Mouse (Mus musculus): ENCODE results near the gene Stk38. TPM values are rescaled to one million over a fixed set of nuclear protein-coding genes. Genes with fewer than 3 reads are reported as not detected.

The Stk38 gene
- total and polyA plus RNA-seq, 3 experiments: 14.4 to 290 (median 49.3) TPM

DNA sequence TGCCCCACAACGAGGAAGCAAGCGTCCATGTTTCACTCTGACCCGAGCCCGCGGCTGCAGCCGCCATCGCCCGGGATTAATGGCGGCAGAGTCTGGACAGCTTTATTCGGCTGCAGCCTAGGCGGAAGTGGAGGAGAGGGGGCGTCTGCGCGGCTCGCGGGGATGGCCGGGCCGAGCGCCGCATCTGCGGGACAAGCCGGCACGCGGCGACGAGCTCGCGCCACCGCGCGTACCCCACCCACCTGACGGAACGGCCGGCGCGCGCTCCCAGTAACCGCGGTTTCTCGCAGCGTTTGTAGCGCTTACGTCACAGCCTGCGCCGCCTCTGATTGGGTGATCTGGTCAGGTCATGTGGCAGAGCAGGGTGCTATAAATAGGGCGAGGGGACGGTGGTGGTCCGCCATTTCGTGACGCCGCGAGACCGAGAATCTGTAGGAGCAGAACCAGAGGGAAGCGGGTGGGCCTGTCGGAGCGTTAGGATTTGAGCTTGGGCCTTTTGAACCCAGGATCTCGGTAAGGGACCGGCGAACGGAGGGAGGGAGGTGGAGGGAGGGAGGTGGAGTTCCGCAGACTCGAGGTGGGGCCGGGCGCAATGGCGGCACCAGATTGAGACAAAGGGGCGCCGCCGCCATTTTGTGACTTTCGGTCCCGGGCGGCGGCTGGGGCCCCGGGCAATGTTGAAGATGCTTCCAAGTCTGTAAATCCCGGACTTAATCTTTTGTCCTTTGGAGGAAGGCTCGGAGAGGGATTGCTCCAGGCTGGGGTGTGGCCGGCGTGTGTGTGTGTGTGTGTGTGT, 24.7 kb upstream of the Stk38 start, which contains the start of gene Srsf3:
Srsf3 (plus strand) TSS at position 355 of the 796 bp plus-strand sequence.
- Histone ChIP-seq H3K36me3 (ENCODE audit: control insufficient read depth in 1 of 2, insufficient read depth in 2 of 2, low read length in 2 of 2) (peaks cover 26 to 27% of the 10 kb centered on the region in 2 experiments), H3K79me2 (ENCODE audit: control insufficient read depth, insufficient read depth, low read length, poor library complexity) (peaks cover 54% of the 10 kb centered on the region), H3K27ac (ENCODE audit: control insufficient read depth, low read depth, low read length) (peak within 1 kb of the TSS; percentile 98), H3K4me3 (ENCODE audit: control insufficient read depth in 1 of 2, insufficient read depth in 1 of 2, low read depth in 2 of 2, low read length in 2 of 2) (peak within 1 kb of the TSS; percentile 83 to 99), H3K9ac (ENCODE audit: control insufficient read depth, low read depth, low read length, poor library complexity, severe bottlenecking) (peak within 1 kb of the TSS; percentile 100), H3K4me1 (ENCODE audit: control insufficient read depth in 1 of 2, insufficient read depth in 2 of 2, low read length in 2 of 2) (peaks cover 5 to 11% of the 10 kb centered on the region in 2 experiments; a peak in 3 of 4 replicates), H3K27me3 (ENCODE audit: control insufficient read depth in 1 of 2, insufficient read depth in 2 of 2, low read length in 2 of 2) (no peaks in the 10 kb centered on the region), H3K9me3 (replicated peaks; ENCODE audit: insufficient read depth, low read length) (no peaks in the 10 kb centered on the region)
- DNase-seq (ENCODE audit: low read depth, low spot score): peak; percentile 99
- TF ChIP-seq UBTF (IDR thresholded peaks at IDR 0.05; ENCODE audit: borderline replicate concordance, insufficient read depth, low read depth, low read length): 0 out of 2 replicates have a peak, but pooled peaks have one; percentile 78
- TF ChIP-seq ZKSCAN1 (IDR thresholded peaks at IDR 0.05; ENCODE audit: low read depth, low read length): no peak
- TF ChIP-seq RAD21 (IDR thresholded peaks at IDR 0.05; ENCODE audit: low read depth, low read length): no peak
- TF ChIP-seq RCOR1 (IDR thresholded peaks at IDR 0.05; ENCODE audit: low read depth, low read length): 0 out of 2 replicates have a peak, but pooled peaks have one; percentile 36
- no peak for TF ChIP-seq MYB (IDR thresholded peaks at IDR 0.05; ENCODE audit: low read depth, low read length)
- TF ChIP-seq ZMIZ1 (IDR thresholded peaks at IDR 0.05; ENCODE audit: low read depth, low read length): peak; percentile 99
- peak; percentile 21; the same call in 1 of the 2 replicates for TF ChIP-seq E2F4 (IDR thresholded peaks at IDR 0.05; ENCODE audit: borderline replicate concordance, low read depth, low read length)
- TF ChIP-seq TBP (IDR thresholded peaks at IDR 0.05; ENCODE audit: low read depth, low read length): peak; percentile 98
- peak; percentile 100 for TF ChIP-seq NELFE (IDR thresholded peaks at IDR 0.05; ENCODE audit: low read depth, low read length)
- TF ChIP-seq TAL1 (IDR thresholded peaks at IDR 0.05; ENCODE audit: low read length): no peak
- no peak for TF ChIP-seq GATA1 (IDR thresholded peaks at IDR 0.05; ENCODE audit: low read depth, low read length)
- TF ChIP-seq MAX (IDR thresholded peaks at IDR 0.05; ENCODE audit: low read length): peak; percentile 88
- TF ChIP-seq ETS1 (IDR thresholded peaks at IDR 0.05; ENCODE audit: low read depth, low read length): no peak; the same call in 1 of the 2 replicates
- peak; percentile 97 for TF ChIP-seq USF1 (IDR thresholded peaks at IDR 0.05; ENCODE audit: low read depth, low read length)
- peak; percentile 87 for TF ChIP-seq HCFC1 (IDR thresholded peaks at IDR 0.05; ENCODE audit: low read depth, low read length)
- TF ChIP-seq KAT2A (conservative IDR thresholded peaks at IDR 0.05; ENCODE audit: low read depth, low read length): no peak; the same call in 1 of the 2 replicates
- no peak for TF ChIP-seq MEF2A (IDR thresholded peaks at IDR 0.05; ENCODE audit: extremely low read depth, insufficient replicate concordance, low read depth, low read length, poor library complexity, severe bottlenecking)
- 0 out of 2 replicates have a peak, but pooled peaks have one; percentile 83 for TF ChIP-seq MAZ (IDR thresholded peaks at IDR 0.05; ENCODE audit: low read depth, low read length)
- peak; percentile 90 for TF ChIP-seq MXI1 (IDR thresholded peaks at IDR 0.05; ENCODE audit: low read depth, low read length)
- TF ChIP-seq CHD1 (IDR thresholded peaks at IDR 0.05; ENCODE audit: low read depth, low read length): peak; percentile 60
- peak; percentile 89; the same call in 1 of the 2 replicates for TF ChIP-seq POLR2AphosphoS5 (IDR thresholded peaks at IDR 0.05; ENCODE audit: borderline replicate concordance, low read depth, low read length)
- peak in 1 of 2 experiments; percentile 30; a peak in 2 of 4 replicates for TF ChIP-seq EP300 (IDR thresholded peaks at IDR 0.05; ENCODE audit: low read depth in 1 of 2, low read length in 2 of 2)
- no peak; the same call in none of the 2 replicates for TF ChIP-seq TCF12 (IDR thresholded peaks at IDR 0.05; ENCODE audit: low read depth, low read length)
- peak; percentile 91 for TF ChIP-seq POLR2AphosphoS2 (IDR thresholded peaks at IDR 0.05; ENCODE audit: low read length)
- TF ChIP-seq ZC3H11A (IDR thresholded peaks at IDR 0.05; ENCODE audit: low read depth, low read length): peak; percentile 73
- TF ChIP-seq GABPA (IDR thresholded peaks at IDR 0.05; ENCODE audit: low read depth, low read length): no peak
- peak; percentile 51; the same call in 1 of the 2 replicates for TF ChIP-seq BHLHE40 (IDR thresholded peaks at IDR 0.05; ENCODE audit: borderline replicate concordance, low read depth, low read length)
- peak; percentile 47 for TF ChIP-seq MYC (IDR thresholded peaks at IDR 0.05; ENCODE audit: low read depth, low read length)
- peak; percentile 83 for TF ChIP-seq ELF1 (IDR thresholded peaks at IDR 0.05; ENCODE audit: low read depth, low read length)
- TF ChIP-seq NRF1 (IDR thresholded peaks at IDR 0.05; ENCODE audit: insufficient read depth, low read depth, low read length, poor library complexity, severe bottlenecking): peak; percentile 40; the same call in 1 of the 2 replicates
- peak; percentile 60 for TF ChIP-seq SIN3A (IDR thresholded peaks at IDR 0.05; ENCODE audit: low read length)
- TF ChIP-seq ZNF384 (IDR thresholded peaks at IDR 0.05; ENCODE audit: low read depth, low read length): no peak
- no peak for TF ChIP-seq SMC3 (IDR thresholded peaks at IDR 0.05; ENCODE audit: low read depth, low read length)
- TF ChIP-seq CTCF (IDR thresholded peaks at IDR 0.05 in 2 of 3, conservative IDR thresholded peaks at IDR 0.05 in 1 of 3; ENCODE audit: control insufficient read depth in 1 of 3, insufficient read depth in 1 of 3, low read depth in 2 of 3, low read length in 3 of 3, poor library complexity in 1 of 3, severe bottlenecking in 1 of 3): no peak
- TF ChIP-seq CHD2 (IDR thresholded peaks at IDR 0.05; ENCODE audit: low read length): peak; percentile 86
